Mouse (Mus musculus): ENCODE data around the gene Syce1l.
A peak's percentile ranks its signal among the peaks of the same experiment; 100 is the strongest.

The Syce1l gene

DNA sequence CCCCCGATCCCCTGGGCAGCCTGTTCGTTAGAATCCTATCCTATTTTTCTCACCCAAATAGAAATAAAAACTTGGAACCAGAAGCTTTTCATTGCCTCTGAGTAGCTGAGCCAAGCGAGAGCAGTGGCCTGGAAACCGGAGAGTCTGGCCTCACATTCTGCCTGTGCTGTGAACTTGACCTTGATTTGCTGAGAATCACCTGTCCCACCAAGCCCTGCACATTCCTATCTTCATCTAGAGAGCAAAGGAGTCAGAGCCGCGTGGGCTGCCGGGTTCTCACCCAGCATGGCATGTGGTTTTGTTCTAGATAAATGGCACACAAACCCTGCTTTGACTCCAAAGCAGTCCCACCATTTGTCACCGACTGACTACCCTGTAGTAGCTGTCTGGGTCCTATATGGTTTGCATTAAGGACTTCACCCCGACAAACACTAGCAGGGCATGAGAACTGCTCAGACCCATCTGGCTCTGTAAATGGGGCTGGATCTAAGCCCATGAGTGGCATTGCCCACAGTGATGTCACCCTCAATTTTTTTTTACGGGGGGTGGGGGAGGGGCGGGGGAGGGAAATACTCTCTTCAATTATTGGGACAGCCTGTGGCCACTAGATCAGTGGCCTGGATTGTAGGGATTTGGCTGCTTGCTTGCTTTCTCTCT is 29.7 kb downstream of the Syce1l start:
- peak; percentile 7 for DNase-seq (ENCODE audit: low read depth, low spot score)

DNA sequence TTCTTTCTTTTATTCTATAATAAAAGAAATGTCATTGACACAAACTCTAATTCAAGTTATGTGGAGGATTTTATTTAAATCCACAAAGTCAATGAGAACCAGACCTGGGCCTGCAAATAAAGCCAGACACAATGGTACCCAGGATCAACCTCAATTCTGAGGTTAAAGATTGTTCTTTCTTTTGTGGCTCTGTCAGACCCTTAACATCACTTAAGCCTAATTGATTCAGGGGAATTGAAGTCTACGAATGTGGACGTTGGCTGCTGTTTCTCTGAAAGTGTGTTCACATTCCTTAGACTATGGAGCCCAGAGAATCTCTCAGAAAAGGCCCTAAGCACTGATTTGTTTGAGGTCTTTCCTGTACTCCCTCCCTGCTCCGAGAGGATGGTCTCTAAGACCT is 30.3 kb downstream of the Syce1l start:
- DNase-seq (ENCODE audit: low read depth, low spot score), result no peak

DNA sequence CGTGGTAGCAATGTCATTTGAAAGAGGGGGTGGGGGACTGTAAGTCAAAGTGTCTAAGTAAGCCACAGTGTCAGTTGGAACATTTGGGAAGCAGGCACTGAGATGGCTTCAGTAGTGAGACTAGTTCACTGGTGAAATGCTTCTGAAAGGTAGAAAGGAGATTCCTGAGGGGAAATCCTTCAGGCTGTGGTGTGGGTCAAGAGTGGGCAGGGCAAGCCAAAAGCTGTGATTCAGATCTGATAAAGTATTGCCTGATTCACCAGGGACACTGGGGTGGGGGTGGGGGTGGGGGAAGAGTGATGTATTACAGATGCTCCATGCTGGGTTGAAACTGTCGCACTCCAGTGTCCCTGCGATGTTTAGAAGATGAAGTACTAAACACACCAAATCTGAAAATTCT is 31.6 kb downstream of the Syce1l start:
- DNase-seq (ENCODE audit: low read depth, low spot score), result no peak

DNA sequence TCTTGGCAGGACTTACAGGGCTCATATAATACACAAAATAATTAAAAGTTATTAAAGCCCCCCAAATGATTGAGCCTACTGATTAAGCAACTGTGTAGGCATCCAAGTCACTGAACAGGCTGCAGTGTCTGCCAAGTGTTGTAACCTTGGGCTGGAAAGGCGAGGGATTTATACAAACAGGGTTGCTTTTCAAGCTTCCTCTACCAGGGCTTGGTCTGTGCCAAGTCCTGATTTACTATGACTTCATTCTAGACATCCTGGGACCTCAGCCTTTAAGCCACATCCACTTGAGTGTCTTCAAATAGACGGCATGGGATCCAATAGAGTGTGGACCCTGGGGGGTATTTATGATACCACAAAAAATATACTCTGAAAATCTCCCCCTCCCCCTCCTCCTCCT is 32.3 kb downstream of the Syce1l start:
- no peak for DNase-seq (ENCODE audit: low read depth, low spot score)

DNA sequence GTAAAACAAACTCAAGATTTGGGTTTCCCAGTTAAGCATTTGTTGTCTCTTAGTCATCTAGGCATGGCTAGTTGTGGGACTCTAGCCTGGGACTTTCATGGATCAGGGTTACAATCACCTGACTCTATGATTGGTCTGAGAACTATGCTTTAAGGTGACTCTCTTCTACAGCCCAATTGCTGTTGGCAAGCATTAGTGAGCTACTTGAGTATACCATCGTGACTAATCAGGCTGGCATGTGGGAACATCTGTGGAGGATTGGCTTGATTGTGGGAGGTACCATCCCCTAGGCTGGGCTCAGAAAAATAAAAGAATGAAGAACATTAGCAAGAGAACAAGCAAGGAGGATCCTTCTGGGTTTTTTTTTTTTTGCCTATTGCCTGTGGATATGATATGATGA is 33.8 kb downstream of the Syce1l start:
- no peak for DNase-seq (ENCODE audit: low read depth, low spot score)

DNA sequence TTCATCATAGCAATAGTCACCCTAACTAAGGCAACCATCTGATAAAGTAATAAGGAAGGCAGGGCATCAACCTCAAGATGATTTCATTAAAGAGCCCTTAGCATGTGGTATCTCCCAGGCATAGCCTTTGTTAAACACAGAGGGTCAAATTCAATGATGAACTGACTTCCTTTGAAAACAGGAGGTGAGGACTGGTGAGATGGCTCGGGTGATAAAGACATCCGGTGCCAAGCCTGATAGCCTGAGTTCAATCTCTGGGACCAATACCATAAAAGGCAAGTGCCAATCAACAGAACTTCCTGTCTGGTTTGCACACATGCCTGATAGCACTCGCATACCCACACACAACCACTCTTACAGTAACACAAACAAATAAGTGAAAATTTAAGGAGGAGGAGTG is 36.3 kb downstream of the Syce1l start:
- no peak for DNase-seq (ENCODE audit: low read depth, low spot score)

DNA sequence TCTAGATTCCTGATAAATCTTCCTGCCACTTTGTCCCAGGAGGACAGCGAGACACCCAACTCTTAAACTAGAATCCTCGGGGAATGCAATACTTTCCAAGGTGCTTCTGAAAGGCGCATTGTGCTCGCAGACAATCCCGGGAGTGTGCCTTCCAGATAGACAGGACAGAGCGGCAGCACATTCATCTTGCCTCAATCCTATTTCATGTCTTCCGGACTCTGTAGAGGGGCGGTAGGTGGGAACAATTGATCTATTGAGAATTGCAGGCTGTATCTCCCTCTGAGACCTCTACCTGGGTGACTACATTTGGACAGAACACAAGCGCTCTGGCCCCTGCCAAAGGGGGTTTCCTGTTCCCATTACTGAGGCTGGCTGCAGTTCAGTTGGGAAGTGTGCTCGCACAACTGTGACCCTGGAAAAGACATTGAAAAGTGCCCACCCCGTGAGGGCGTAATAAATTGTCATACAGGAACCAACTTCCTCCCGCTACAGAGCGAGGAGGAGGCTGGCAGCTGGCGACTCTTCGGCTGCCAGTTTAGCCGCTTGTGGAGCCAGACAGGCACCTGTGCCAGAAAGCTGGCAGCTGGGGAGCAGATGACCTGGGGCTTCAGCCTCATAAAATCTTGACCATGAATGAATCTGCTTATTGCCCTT is 45.0 kb downstream of the Syce1l start:
- no peak for DNase-seq (ENCODE audit: low read depth, low spot score)

DNA sequence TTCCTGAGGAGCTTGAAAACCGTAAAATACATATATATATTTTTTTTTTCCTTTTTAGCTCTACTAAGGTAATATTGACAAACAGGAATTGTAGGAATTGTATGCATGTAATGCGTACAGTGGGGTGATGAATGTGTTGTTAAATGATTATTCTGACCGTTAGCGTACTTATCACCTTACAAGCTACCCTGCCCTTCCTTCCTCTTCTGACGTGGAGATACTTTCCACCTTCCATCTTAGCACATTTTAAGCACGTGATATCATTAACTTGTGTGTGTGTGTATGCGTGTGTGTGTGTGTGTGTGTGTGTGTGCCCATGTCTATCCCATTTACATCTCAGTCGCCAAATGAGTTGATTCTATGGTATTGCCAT is 45.5 kb downstream of the Syce1l start:
- DNase-seq (ENCODE audit: low read depth, low spot score), result no peak

DNA sequence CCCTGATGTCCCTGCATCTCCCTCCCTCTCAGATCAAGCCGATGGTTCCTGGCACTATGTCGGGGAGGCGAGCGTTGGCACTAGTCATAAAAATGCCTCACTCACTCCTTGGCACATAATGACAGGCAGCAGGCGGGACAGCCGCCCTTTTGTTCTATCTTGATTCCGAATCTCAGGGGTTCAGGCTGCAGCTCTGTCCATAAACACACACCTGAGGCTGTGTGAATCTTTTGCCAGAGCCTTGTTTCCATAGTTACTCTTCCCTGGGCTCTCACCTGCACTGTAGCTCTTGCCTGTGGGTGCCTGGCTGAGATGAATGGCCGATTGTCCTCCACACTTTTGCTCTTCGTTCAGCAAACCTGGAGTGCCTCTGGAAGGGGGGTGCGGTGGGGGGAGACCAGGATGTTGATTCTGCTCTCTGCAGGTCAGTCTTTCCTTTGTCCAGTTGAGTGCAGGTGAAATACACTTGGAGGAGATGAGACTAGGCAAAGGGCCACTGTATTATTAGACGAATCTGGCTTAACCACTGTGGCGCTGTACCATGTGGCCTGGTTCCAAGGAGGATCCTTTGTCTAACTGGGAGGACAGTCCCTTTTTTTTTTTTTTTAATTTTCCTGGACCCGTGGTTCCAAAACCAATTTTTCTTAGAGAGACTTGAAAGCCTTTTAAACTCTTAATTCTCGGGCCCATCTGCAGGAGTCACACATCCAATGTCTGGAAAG is 48.8 kb downstream of the Syce1l start:
- DNase-seq (ENCODE audit: low read depth, low spot score), result no peak

DNA sequence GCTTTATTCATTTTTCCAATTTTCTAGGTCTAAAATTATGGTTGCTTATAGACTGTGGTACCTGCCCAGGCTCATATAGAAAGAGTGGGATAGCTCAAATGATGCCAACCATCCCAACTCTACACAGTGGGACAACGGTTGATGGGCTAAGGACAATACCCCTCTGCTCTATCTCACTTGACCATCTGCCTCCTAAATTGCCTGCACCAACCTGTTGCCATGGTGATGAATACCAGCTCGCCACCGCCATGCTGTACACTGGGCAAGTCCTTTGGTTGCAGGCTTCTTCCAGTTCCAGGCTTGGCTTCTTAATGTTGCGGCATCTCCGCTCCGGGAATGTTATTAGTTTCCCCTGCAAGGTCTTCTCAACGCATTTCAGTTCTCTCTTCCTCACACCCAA is 62.0 kb downstream of the Syce1l start:
- no peak for DNase-seq (ENCODE audit: low read depth, low spot score)

All from R1 (cell line).